Mouse (Mus musculus): ENCODE measurements around the gene Cnksr3.
A peak's percentile ranks its signal among the peaks of the same experiment; 100 is the strongest.

The Cnksr3 gene

DNA sequence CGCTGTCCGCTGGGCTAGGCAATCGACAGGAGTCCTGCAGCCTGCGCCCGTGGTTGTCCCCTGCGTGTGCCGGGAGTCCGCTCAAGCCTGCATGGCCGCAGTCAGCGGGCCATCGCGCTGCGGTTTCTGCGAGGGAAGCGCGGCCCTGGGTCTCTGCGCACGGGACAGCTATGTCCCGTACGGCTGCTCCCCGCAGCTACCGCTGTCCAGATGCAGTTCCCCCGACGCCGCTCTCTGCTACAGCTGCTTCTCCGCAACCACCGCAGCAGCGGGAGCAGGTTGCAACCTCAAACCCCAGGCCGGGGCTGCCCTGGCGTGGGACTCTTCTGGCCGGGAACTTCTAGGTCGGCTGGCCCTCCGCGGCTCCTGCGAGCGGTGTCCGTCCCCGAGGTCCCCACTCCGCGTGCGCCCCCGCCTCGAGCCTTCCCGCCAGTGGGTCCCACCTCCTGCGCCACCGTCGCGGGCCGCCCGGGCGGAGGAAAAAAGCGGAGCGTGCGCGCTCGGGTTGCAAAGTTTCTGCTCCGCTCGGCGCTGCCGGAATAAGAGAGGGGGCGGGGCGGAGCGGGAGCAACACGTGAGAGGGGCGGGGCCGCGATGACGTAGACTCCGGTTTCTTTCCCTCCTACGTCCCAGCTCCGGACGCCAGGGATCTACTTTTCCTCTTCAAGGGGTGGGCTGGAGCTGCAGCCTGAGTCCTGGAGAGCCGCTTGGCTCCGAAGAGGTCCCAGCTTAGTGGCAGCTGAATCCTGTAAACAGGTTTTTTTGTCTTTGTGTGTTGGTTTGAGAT is at the start of gene Cnksr3:
Gene Cnksr3, minus strand, starts transcription at position 542 of the 787 bp plus-strand sequence.
- peak; percentile 77 to 81 for DNase-seq (ENCODE audit: low spot score in 2 of 2)

DNA sequence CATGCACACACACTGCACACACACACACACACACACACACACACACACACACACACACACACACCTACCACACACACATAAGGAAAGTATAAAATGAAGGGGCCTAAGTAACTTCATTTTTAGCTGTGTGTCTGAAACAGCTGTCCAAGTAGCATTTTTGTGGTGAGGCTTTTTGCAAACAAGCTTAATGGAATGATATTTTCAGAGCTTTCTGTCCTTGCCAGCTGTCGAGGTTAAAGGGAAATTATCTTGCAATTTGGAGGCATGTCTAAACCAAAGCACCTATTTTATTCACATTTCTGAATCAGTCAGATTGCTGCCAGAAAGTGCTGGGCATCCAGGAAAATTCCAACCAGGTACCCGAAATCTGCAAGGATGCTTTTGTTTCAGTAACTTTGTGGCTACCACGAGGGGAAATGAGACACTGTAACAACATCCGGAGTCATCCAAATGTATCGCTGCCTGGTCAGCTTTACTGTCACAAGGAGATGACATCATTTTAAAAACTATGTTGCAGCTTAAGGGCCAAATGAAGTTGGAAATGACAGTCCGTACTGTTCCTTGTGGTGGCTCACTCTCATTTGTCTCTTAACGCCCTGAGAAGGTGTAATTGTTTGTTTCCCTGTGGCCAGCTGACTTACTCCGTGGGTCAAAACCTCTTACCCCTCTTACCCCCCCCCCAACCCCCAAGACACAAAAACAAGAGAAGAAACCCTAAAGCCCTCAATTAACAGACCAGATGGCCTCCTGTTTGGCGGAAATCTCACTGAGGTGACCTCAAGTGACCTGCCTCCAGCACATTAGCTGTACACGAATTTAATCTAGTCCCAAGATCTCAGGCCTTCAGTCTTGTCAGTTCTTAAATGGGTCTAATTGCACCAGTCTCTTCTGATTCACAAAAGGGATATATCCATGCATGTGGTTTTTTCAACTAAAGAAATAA is 48.4 kb upstream of the Cnksr3 start:
- DNase-seq (ENCODE audit: low spot score in 2 of 2), result no peak

DNA sequence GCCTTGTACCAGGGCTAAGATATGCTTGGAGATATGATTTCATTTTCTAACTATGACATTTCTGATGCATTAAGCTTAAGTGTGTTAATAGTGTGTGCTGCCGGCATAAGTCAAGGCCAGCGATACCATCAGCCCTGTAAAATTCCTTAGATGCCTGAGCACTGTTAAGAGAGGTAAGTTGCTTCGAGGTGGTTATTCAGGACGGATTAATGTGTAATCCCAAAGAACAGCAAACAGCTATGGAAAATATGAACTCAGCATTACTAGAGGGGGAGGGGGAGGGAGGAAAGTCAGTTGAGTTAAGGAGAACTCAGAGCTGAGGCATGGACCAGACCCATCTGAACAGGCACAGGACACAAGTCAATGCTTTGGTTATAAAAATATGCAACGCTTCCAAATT is 46.6 kb upstream of the Cnksr3 start:
- DNase-seq (ENCODE audit: low spot score in 2 of 2), result no peak

DNA sequence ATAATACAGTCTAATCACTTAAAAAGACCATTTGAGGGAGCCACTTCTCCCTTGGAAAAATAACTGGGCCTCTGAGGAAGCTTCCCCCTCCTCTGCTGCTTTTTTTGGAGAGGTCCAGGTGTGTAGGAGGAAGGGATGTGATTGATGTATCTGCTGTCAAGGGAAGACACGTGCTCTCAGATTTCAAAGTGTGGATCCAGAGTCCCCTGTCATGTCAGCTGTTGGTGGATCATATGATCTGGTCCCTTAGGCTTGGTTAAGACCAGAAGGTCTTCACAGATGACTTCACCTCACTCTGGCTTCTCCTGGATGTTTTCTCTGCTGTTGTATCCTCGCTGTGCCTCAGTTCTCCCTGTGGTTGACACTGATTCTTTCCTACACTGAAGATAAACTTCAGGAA is 38.4 kb upstream of the Cnksr3 start:
- DNase-seq (ENCODE audit: low spot score in 2 of 2), result no peak

DNA sequence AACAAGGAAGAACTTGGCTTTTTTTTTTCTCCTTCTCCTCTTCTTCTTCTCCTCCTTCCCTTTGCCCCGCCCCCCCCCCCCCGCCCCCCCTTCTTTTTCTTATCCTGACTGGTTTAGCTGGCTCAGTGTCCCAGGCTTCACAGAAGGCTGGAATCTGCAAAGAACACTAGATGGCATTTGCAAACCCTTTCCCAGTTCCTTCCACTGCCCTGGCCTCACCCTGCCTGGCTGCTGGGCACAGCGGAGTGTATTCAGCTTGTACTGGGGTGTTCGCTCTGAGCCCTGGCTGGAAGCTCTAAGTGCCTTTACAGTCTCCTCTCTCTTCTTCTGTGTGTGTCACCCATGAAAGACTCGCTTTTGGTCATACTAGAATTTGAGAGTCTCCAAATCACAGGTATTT is 22.6 kb upstream of the Cnksr3 start:
- DNase-seq (ENCODE audit: low spot score in 2 of 2), result no peak

DNA sequence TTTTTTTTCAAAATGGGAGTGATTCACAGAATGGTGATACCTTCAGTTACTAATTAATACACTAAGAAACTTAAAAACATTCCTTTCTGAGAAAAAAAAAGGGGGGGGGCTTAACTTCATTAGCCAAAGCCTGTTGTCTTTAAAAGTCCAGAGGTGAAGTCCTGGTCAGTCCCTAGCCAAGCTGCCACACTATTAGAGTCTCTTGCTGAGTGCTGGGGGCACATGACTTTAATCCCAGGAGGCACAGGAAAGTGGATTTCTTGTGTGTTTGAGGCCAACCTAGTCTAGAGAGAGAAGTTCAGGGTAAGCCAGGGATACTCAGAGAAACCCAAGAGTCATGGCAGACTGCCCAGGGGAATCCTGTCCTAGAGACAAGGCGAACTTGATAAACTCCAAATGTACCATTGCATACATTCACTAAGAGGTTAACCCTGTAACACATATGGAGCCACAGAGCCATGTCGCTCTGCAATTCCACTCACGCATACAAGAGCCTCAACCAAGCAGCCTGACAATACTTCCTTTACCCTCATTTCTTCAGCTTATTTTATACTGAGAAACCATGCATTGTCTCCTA is 5.6 kb upstream of the Cnksr3 start:
- no peak for DNase-seq (ENCODE audit: low spot score in 2 of 2)

DNA sequence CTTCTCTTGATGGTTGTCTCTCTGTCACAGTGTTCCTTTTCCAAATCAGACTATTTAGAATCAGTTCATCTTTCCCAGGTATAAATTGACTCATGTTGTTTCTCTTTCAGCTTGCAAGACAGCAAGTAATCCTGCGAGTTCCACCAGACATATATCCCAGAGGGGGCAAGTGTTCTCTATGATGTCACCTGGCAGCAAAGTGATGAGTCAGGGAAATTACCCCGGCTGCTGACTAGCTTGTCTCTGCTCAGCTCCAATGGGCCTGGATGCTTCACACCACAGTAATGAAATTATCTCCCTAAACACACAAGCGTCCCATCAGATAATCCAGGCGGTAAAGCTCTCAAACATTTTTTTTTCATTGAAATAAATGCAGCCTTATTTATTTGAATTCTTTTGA is 2.7 kb upstream of the Cnksr3 start:
- no peak for DNase-seq (ENCODE audit: low spot score in 2 of 2)

DNA sequence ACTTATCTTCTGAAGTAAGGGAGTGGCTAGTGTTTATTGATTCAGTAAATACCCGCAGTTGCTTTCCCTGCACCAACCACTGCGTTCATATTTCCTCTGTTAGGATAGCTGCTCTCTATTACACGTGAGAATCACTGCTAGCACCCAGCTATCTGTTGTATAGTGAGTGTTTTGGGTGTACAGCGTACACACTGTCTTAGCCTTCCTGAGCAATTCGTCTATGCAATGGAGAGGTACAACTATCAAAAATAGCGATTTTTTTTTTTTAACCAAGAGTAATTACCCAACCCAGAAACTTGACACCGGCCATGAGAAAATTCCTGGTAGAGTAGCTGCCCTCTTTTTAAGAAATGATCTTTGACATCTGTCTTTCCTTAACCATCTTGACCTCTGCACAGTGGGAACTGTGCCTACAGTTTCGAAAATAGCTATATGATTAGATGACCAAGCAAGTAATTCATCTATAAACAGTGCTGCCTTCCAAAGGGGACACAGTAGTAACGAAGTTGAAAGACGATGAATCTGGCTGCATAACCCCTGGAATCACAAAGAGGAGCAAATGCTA is 1.1 kb upstream of the Cnksr3 start:
- no peak for DNase-seq (ENCODE audit: low spot score in 2 of 2)

DNA sequence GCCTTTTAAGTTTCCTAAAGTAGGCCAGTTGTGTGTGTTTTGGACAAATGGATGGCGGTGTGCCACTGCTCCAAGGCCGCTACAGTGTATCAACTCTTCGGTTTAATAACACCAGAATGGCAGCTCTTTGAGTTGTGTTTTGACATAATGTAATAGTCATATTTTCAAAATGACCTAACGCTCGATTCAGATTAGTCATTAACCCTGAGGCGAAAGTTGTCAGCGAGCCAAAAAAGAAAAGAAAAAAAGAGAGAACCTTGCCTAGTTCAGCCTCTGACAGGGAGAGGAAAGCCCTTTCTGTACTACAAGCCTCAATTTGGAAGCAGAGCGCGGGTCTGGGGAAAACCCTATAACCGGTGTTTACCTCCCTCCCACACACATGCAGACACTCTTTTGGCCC is 500 bp upstream of the Cnksr3 start:
- DNase-seq (ENCODE audit: low spot score in 2 of 2), result no peak

DNA sequence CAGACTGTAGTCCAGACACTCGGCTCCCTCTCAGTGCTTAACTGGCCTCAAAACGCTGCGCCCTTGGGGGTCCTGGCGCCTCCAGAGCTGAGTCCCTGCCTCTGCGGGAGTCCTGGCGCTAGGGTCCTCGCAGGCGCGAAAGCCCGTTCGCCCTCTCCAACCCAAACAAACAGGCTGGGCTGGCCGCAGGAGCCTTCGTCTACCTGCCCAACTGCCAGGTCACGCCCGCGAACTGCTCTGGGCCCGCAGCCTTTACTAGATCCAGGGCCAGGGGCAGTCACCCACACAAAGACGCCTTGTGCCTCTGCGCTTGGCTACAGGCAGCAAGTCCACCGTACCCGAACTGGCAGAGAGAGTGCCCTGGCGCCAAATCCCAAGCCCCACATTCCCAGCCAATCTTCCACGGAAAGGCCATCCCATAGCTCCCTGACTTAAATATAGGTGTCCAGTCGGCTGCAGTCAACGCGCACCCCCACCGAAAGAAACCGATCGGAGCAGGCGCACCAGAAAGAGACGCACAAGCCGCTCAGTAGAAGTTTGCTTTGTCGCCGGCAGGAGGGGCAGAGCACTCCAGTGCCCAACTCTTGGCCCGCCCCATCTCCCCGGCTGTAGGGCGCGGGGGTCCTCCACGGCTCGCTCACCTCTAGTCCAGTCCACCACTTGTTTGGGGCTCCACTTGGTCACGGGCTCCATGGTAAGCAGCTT is 894 bp downstream of the Cnksr3 start:
- DNase-seq (ENCODE audit: low spot score in 2 of 2), result peak; percentile 35 to 57

DNA sequence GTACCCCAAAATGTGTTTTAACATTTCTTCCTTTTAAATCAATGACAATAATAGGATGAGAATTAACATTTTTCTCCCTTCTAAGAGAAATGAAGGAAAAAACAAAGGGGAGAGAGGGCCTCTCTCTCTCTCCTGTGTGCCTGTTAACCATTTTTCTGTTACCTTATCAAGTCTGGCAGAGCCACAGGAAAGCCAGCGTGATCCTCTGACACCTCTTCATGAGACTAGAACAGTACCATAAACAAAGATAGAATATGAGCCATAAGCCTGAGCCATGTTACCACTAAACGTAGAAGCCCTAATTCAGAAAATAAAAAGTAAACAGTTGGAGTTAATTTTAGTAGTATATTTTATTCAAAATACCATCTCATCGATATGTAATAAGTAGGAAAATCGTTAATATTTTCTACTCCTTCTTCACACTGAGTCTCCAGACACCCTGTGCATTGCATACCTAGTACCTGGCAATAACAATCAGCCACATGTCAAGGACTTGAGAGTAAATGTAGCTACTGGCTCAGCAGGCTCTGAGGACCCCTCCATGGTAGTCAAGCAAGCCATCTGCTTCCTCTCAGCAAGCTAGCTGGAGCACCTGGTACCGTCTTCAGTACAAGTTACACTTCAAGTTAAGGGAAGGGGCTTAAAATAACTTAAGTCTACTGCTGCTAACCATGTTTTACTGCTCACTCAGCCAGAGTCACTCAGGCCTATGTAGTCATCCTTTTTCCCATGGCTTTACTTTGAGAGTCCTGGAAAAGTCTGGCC is 2.2 kb downstream of the Cnksr3 start:
- no peak for DNase-seq (ENCODE audit: low spot score in 2 of 2)

DNA sequence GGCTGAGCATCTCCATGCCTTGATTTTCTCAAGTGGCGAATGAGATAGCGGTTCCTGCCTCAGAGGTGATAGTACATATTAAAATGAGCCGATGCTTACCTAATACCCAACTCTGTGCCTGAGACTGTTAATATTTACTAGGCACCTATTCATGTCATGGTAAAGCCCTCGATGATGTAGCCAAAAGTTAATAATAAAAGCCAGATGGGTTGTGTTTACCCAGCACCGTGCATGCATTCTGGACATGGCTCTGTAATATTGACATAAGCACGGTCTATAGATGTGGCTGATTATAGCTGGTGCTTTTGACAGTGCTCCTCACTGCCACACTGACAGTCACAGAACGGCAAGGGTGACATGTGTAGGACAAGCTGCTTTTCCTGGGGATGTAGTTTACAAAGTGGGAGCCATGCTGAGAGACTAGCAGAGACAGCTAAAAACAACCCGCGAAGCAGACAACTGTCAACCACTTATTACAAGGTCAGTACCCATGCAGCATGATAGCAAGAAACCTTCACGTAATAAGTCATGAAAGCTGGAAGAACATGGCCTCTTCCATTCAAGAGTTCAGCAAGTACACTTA is 3.1 kb downstream of the Cnksr3 start:
- no peak for DNase-seq (ENCODE audit: low spot score in 2 of 2)

DNA sequence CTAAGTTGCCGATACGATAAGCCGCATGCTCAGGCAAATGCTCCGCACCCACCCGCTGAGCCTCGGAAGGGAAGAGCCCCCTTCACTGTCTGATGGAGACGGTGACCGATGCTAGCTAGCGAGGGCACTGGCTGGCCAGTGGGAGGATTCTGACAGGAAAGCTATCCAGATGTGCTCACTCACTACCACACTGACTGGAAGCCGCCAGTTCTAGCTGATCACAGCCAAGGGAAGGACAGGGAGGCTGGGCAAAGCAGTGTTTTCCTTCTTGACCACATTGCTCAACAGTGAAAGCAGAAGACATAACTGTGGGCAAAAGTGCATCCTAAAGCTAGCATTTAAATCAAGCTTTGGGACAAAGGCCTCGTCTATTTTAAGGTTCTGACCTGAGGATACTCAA is 4.7 kb downstream of the Cnksr3 start:
- no peak for DNase-seq (ENCODE audit: low spot score in 2 of 2)

DNA sequence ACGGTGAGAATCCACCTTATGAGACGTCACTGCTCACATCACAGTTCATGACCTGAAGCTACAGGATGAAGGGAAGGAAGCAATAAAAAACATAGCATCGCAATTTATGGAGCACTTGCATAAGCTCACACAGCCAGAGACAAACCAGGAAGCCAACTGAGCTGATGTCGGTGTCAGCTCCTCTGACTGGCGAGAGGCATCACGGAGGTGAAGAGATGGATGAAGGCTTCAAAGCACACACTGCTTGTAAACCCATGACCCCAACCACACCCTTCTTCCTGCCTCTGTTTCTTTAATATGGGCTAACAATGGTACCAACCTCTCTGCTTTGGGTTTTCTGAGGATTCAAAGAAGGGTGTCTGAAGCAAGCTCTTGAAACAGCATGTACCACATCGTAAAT is 5.5 kb downstream of the Cnksr3 start:
- DNase-seq (ENCODE audit: low spot score in 2 of 2), result no peak

DNA sequence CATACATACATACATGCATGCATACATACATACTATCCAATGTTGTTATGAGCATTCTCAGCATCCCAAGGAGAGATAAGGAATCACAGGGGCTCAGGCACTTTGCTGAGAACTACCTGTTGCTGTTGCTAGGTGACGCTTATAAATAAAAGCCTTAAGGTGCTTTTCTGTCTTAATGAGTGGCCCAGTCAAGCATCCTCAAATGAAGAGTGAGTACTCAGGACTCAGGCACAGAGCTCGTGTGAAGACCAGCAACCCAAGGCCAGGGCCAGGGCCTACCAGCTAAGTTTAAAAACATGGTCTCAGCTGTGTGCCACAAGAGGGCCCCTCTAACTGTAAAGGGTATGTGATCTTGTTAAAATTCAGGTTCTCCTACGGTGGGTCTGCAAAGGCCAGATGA is 6.5 kb downstream of the Cnksr3 start:
- DNase-seq (ENCODE audit: low spot score in 2 of 2), result no peak

DNA sequence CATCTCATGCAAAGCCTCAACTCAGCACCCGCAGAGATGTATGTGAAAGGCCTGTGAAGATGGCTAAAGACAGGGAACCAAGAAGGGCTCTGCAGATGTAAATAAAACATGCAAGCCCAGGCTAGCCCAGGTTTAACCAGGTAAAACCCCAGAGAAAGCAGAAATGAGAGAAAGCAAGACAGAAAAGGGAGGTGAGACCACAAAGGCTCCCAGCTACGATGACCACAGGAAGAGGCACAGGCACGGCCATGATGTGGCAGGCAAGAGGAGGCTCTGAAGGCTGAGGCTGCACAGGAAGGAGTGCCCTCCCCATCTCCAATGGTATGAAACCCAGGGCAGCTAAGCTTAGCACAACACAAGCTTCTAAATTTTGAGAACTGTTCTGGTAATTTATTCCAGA is 7.1 kb downstream of the Cnksr3 start:
- DNase-seq (ENCODE audit: low spot score in 2 of 2), result no peak

DNA sequence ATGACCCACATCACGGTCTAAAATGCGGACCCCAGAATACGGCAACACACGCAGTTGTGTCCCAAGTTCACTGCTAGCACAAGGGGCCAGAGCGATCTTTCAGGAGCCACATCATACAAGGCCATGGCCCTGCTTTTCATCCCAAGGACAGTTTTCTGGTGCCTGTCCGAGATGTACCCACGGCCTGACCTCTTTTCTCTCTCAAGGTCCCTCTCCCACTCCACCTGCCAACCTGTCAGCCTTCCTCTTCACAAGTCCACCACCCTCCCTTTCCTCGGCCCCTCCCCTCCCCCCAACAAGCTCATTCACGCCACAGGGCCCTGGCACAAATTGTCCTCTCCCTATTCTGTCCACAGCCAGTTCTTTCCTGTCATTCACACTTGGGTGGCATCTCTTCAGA is 9.5 kb downstream of the Cnksr3 start:
- DNase-seq (ENCODE audit: low spot score in 2 of 2), result no peak

DNA sequence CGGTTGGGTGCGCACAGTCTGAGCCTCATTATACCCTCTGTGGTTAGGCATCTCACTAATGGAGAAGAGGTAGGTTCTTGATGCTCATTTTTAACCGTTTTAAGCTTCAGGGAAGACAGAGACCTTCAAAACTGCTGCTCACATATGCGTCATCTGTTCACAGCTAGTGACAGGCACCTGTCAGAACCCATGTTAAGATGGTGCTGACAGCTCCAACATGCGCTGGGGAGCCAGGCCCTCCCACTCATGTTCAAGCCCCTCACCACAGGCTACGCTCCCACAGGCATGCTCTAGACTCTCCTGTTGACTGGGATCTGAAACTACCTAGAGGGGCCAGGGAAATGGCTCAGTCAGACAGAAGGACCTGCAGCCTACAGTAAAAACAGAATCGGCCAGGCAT is 11.4 kb downstream of the Cnksr3 start:
- no peak for DNase-seq (ENCODE audit: low spot score in 2 of 2)

DNA sequence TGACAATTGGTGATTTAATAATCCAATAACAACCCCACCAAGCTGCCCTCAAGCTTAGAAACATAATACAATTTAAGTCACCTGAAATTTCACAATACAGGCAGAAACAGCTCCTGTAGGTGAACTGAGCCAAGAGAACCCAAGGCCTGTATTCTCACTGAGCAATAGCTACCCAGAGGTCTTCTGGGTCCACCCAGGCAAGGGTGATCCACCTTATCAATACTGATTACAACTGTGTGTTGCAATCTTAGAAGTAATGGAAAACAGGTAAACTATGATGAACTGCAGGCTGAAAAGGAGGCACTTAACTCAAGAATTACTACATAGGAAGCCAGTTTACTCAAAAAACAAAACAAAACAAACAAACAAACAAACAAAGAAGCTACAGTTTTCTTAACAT is 13.8 kb downstream of the Cnksr3 start:
- DNase-seq (ENCODE audit: low spot score in 2 of 2), result no peak

DNA sequence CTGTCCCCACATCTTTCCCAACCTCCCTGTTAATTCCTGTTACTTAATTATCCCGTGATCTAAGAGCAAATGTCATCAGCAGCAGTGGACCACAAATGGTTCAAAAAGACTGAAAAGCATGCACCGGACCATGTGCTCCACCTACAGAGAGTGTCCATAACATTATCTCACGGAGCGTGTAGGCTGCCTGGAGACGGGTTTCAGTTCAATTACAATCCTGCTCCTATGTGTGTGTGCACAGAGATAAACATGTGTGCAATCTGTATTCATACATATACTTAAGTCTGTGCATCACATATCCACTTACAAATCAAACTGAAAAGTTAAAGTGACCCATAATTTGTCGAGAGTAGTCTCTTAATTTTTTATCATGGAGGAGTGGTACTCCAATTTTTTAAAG is 14.3 kb downstream of the Cnksr3 start:
- no peak for DNase-seq (ENCODE audit: low spot score in 2 of 2)
